Mouse (Mus musculus): ENCODE data around the gene Smco3. TPM values are rescaled to one million over a fixed set of nuclear protein-coding genes. Genes with fewer than 3 reads are reported as not detected.

Gene Smco3
- polyA plus RNA-seq, 1 experiment, result not detected

GRCm38 (mm10) chr6:136817549-136817948, 17.7 kb downstream of the Smco3 start:
- TF ChIP-seq GATA1 (IDR thresholded peaks at IDR 0.05; ENCODE audit: low read length), result no peak

- no peak for TF ChIP-seq GATA1 (IDR thresholded peaks at IDR 0.05; ENCODE audit: low read length)
Measured at GRCm38 (mm10) chr6:136816826-136817225, 18.4 kb downstream of the Smco3 start.

GRCm38 (mm10) chr6:136815381-136815780, 19.9 kb downstream of the Smco3 start:
- no peak for TF ChIP-seq GATA1 (IDR thresholded peaks at IDR 0.05; ENCODE audit: low read length)

GRCm38 (mm10) chr6:136813117-136813516, 22.1 kb downstream of the Smco3 start:
- TF ChIP-seq GATA1 (IDR thresholded peaks at IDR 0.05; ENCODE audit: low read length), result no peak

GRCm38 (mm10) chr6:136811196-136811595, 24.1 kb downstream of the Smco3 start:
- TF ChIP-seq GATA1 (IDR thresholded peaks at IDR 0.05; ENCODE audit: low read length), result no peak

GRCm38 (mm10) chr6:136809673-136810072, 25.6 kb downstream of the Smco3 start:
- TF ChIP-seq GATA1 (IDR thresholded peaks at IDR 0.05; ENCODE audit: low read length), result no peak

GRCm38 (mm10) chr6:136809077-136809476, 26.2 kb downstream of the Smco3 start:
- TF ChIP-seq GATA1 (IDR thresholded peaks at IDR 0.05; ENCODE audit: low read length), result no peak

GRCm38 (mm10) chr6:136808631-136809046, 26.6 kb downstream of the Smco3 start:
- TF ChIP-seq GATA1 (IDR thresholded peaks at IDR 0.05; ENCODE audit: low read length), result no peak

- no peak for TF ChIP-seq GATA1 (IDR thresholded peaks at IDR 0.05; ENCODE audit: low read length)
Measured at GRCm38 (mm10) chr6:136808014-136808417, 27.2 kb downstream of the Smco3 start, which contains the start of gene H2afj. TSS of gene H2afj (plus strand) at chr6:136808244.

GRCm38 (mm10) chr6:136807395-136808013, 27.7 kb downstream of the Smco3 start:
- TF ChIP-seq GATA1 (IDR thresholded peaks at IDR 0.05; ENCODE audit: low read length), result no peak

GRCm38 (mm10) chr6:136806819-136807218, 28.4 kb downstream of the Smco3 start:
- no peak for TF ChIP-seq GATA1 (IDR thresholded peaks at IDR 0.05; ENCODE audit: low read length)

- TF ChIP-seq GATA1 (IDR thresholded peaks at IDR 0.05; ENCODE audit: low read length), result no peak
Measured at GRCm38 (mm10) chr6:136805409-136805775, 29.9 kb downstream of the Smco3 start.

- no peak for TF ChIP-seq GATA1 (IDR thresholded peaks at IDR 0.05; ENCODE audit: low read length)
Measured at GRCm38 (mm10) chr6:136804705-136805408, 30.4 kb downstream of the Smco3 start.

- TF ChIP-seq GATA1 (IDR thresholded peaks at IDR 0.05; ENCODE audit: low read length), result no peak
Measured at GRCm38 (mm10) chr6:136803739-136804633, 31.3 kb downstream of the Smco3 start, which contains the start of gene Hist4h4. TSS of gene Hist4h4 (minus strand) at chr6:136804415.

- no peak for TF ChIP-seq GATA1 (IDR thresholded peaks at IDR 0.05; ENCODE audit: low read length)
Measured at GRCm38 (mm10) chr6:136803093-136803738, 32.0 kb downstream of the Smco3 start.

Data from G1E-ER4 (cell line).